Mouse (Mus musculus) monocyte, adult 59 days (primary cell): ENCODE data around the gene Olfr66. TPM values are rescaled to one million over a fixed set of nuclear protein-coding genes. Genes with fewer than 3 reads are reported as not detected.

Experiments used
- total RNA-seq, 2 experiments: library from RNA; stranded (reverse); gene quantifications; one replicate each; pipeline ENCODE4 v1.2.4; 2023

Gene Olfr66
- not detected for total RNA-seq

DNA sequence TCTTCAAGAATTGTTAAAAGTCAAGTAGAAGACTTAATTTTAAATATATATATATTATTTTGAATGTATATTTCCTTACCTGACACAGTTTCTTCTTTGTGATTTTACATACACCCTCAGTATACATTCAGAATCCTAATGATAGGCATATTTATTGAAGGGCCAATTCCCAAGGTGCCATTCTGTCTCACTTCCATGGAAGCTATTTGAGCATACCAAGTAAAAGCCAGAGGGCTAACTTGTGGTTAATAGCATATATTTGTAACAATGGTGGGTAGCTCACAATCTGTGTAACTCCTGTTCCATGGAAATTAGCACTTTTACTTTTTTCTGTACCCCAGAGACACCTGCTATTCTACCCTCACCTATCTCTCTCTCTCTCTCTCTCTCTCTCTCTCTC lies at the start of gene Olfr66:
Gene Olfr66, minus strand, starts transcription at position 101 of the 400 bp plus-strand sequence.

DNA sequence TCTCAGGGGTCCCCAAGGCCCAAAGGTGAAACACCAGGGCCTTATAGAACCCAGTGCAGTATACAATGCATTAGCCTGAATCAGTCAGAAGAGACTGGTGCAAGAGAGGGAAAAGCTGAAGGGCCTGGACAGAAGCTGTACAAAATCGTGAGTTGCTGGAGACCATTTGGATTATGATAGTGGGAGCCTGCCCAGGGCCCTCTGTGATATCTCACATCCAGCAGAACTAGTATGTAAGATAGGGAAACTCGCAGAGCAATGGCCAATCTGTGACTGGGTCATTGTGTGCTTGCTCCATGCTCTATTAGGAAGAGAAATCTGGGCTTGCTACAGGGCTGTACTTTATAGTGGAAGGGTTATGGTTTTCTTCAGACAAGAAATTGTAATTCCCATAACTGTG lies 48.2 kb upstream of the Olfr66 start, which contains the start of gene Olfr632:
Gene Olfr632, plus strand, starts transcription at position 84 of the 400 bp plus-strand sequence.

DNA sequence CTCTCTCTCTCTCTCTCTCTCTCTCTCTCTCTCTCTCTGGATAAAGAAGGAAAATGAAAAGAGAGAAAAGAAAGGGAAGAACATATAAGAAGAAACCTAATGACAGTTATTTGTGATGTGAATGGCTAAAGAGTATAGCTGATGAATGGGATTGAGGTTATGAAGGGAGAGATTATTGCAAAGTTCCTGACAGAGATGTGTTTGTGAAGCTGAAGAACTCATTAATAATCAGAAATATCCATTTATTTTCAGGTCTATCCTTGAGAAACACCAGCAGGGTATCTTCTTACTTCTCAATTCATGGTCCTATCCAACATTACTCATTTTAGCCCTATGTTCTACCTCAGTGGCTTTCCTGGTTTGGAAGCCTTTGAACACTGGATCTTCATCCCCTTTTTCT lies 42.5 kb upstream of the Olfr66 start, which contains the start of gene Olfr631:
Gene Olfr631, plus strand, starts transcription at position 301 of the 400 bp plus-strand sequence.

DNA sequence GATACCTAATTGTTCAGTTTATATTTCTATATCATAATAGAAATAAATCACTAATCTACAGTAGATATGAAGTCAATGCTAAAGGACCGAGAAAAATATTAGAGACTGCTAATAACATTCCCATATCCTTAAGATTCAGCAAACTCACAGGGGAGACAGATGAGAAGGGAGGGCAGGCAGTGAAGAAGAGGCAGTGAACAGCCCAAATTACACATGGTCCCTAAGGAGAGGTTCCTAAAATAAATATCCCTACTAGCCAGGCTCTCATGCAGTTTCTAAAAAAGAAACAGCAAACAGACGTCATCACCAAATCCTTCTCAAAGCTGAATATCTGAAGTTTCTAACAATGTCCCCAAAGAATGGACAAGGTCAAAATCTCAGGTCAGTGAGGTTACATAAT lies 17.1 kb upstream of the Olfr66 start, which contains the start of gene Olfr65:
Gene Olfr65, plus strand, starts transcription at position 301 of the 400 bp plus-strand sequence.

DNA sequence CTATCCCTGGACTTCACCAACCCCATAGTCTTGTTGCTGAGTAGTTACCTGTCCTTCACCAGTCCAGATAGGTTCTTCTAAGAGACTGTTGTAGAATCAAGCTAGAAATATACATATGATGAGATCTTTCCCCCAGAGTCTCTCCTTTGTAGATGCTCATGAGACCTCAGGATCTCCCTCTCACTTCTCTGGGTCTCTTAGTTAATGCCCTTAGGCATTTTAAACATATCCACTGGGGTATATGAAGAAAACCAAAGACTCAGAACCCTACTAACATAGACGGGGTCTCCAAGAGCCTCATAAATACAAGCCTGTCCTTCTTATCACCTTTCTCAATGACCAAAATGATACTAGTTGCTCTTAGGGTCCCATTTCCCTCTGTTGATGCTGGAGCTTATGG lies 8.3 kb upstream of the Olfr66 start, which contains the start of gene Olfr64:
Gene Olfr64, minus strand, starts transcription at position 101 of the 400 bp plus-strand sequence.

DNA sequence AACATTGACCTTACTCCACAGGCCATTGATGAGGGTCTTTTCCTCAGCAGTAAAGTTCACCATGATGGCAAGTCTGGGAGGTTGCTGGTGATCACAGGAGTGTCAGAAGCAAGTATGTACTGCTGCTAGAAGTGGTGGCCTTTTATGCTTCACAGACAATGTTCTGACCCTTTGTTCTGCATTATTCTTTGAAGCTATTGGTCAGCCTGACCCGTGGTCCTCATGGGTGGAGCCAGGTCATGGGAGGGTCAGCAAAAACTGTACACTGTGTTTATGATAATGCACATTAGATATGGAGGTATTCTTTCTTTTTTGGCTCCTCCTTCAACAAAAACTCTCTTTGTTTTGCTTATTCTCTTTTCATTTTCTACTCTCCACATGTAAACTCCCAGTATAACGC lies 33.0 kb downstream of the Olfr66 start, which contains the start of gene Hbb-y:
Gene Hbb-y, minus strand, starts transcription at position 127 of the 400 bp plus-strand sequence.

DNA sequence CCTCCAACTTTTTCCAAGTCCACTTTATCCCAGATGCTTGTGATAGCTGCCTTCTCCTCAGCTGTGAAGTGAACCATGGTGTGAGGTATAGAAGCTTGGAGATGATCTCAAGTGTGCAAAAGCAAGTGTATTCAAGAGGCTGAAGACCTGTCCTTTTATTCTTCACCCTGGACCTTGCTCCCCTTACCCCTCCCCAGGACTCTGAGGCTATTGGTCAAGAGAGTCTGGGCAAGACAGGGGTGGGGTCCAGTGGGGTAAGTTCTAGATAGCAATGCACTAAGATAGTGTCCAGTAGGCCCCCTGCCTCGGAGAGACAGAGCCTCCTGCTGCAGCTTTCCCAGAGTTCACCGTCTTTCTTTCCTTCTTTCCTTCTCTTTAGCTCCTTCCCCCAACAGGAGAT lies 43.0 kb downstream of the Olfr66 start, which contains the start of gene Hbb-bh1:
Gene Hbb-bh1, minus strand, starts transcription at position 131 of the 400 bp plus-strand sequence.

DNA sequence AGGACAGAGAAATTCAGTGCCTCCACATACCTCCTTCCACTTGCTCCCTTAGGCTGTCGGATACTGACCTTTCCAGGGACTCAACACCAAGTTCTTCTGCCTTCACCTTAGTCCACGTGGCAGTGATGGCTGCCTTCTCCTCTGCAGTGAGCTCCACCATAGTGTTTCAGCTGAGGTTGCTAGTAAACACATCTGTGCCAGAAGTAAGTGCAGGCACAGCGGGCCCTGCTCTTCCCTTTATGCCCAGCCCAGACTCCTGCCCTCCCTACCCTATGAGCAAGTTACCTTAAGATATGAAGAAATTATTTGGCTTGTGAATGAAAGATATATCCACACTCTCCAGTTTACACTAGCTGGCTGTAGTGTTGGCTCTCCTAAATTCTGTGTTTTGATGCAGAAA lies 45.8 kb downstream of the Olfr66 start, which contains the start of gene Hbb-bh2:
Gene Hbb-bh2, minus strand, starts transcription at position 253 of the 400 bp plus-strand sequence.

Other genes with a start within 250 kb of the Olfr66 start
- gene Olfr622, start 243.6 kb downstream of the Olfr66 start, total RNA-seq, result not detected
- gene Olfr623, start 222.6 kb downstream of the Olfr66 start, total RNA-seq, result not detected
- gene Olfr624, start 215.1 kb downstream of the Olfr66 start, total RNA-seq, result not detected
- not detected for gene Olfr625-ps1, start 203.5 kb downstream of the Olfr66 start, total RNA-seq
- not detected for gene Olfr243, start 171.6 kb downstream of the Olfr66 start, total RNA-seq
- gene Olfr628, start 155.9 kb downstream of the Olfr66 start, total RNA-seq, result not detected
- not detected for gene Olfr629, start 141.3 kb downstream of the Olfr66 start, total RNA-seq
- gene Olfr630, start 128.9 kb downstream of the Olfr66 start, total RNA-seq, result not detected
- gene Olfr69, start 114.7 kb downstream of the Olfr66 start, total RNA-seq, result not detected
- not detected for gene Olfr68, start 106.6 kb downstream of the Olfr66 start, total RNA-seq
- not detected for gene Olfr67, start 94.4 kb downstream of the Olfr66 start, total RNA-seq
- gene Hbb-bt, start 72.3 kb downstream of the Olfr66 start, total RNA-seq, result 10 to 100 TPM in 1 of 2 experiments, 1 to 10 TPM in 1; 1.7 to 18.8 TPM
- 100 to 1,000 TPM in 1 of 2 experiments, 10 to 100 TPM in 1; 19.6 to 139 TPM for gene Hbb-bs, start 58.2 kb downstream of the Olfr66 start, total RNA-seq
- not detected for gene Hbb-bh2, start 45.7 kb downstream of the Olfr66 start, total RNA-seq
- gene Hbb-bh1, start 43.1 kb downstream of the Olfr66 start, total RNA-seq, result not detected
- gene Hbb-y, start 33.0 kb downstream of the Olfr66 start, total RNA-seq, result not detected
- not detected for gene Olfr64, start 8.2 kb upstream of the Olfr66 start, total RNA-seq
- gene Olfr65, start 17.2 kb upstream of the Olfr66 start, total RNA-seq, result not detected
- not detected for gene Olfr631, start 42.6 kb upstream of the Olfr66 start, total RNA-seq
- gene Olfr632, start 48.1 kb upstream of the Olfr66 start, total RNA-seq, result not detected
- gene Olfr633, start 58.2 kb upstream of the Olfr66 start, total RNA-seq, result not detected
- not detected for gene Olfr635, start 84.9 kb upstream of the Olfr66 start, total RNA-seq
- not detected for gene Olfr638, start 112.5 kb upstream of the Olfr66 start, total RNA-seq
- gene Olfr639, start 131.1 kb upstream of the Olfr66 start, total RNA-seq, result under 1 TPM; 0.09 to 0.10 TPM
- gene Olfr640, start 139.3 kb upstream of the Olfr66 start, total RNA-seq, result not detected
- gene Olfr641, start 149.2 kb upstream of the Olfr66 start, total RNA-seq, result not detected
- not detected for gene Olfr642, start 166.4 kb upstream of the Olfr66 start, total RNA-seq
- not detected for gene 4930516K23Rik, start 175.2 kb upstream of the Olfr66 start, total RNA-seq
- gene Olfr644, start 185.6 kb upstream of the Olfr66 start, total RNA-seq, result not detected
- not detected for gene Olfr645, start 199.2 kb upstream of the Olfr66 start, total RNA-seq
- under 1 TPM in 1 of 2 experiments, not detected in 1; 0.15 TPM for gene Olfr646, start 218.6 kb upstream of the Olfr66 start, total RNA-seq
- gene Ubqln5, start 243.6 kb upstream of the Olfr66 start, total RNA-seq, result not detected